In the genomic region with DNA sequence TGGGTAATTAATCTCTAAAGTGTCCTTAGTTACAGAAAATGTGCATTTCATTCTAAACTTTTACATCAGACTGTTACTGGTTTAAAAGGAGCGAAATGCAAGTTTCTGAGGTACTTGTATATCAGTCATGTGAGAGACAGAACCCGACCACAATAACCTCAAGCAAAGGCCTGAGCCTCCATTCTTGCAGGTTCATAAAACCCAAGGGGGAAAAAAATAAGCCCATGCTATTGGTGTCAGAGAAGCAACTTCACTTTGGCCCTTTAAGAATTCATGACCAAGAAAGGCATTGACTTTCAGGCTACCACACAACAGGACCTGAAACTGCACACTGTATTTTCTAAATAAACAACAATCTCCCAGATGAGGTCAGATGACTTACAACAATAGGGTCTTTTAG, we compare ENCODE assay signal across 16 mouse cellular contexts. TPM values are rescaled to one million over a fixed set of nuclear protein-coding genes. Genes with fewer than 3 reads are reported as not detected.
DNase-seq lines count a peak whose midpoint lies in the region; ATAC-seq and TF ChIP-seq lines count a peak whose summit lies in the region.
"Had no signal": no experiment of that assay in that cellular context is flagged by ENCODE, and none has a peak within 500 bp of the region (broad histone marks: within the 10 kb centered on the region; RNA-seq: fewer than 3 reads in every experiment).

No protein-coding gene starts in this region.

- no peak overlapping the region for H3K9ac ChIP-seq in liver, postnatal 0 days (replicated peaks)
- H3K9ac ChIP-seq in liver, embryonic 12.5 days = no peak overlapping the region
- H3K9ac ChIP-seq: forebrain, embryonic 13.5 days; neural tube, embryonic 13.5 days had no signal

- H3K9me3 ChIP-seq in liver, postnatal 0 days (ENCODE audit: low read length) = no peaks in the 10 kb centered on the region
- H3K9me3 ChIP-seq in liver, embryonic 12.5 days (replicated peaks) = no peaks in the 10 kb centered on the region
- H3K9me3 ChIP-seq: forebrain, embryonic 13.5 days; neural tube, embryonic 13.5 days had no signal

- H3K36me3 ChIP-seq in liver, postnatal 0 days (replicated peaks; ENCODE audit: insufficient read depth, low read length) = peaks cover 7% of the 10 kb centered on the region
- H3K36me3 ChIP-seq in liver, embryonic 12.5 days = peaks cover 9% of the 10 kb centered on the region; the same call in 1 of the 2 replicates

- H3K27me3 ChIP-seq in liver, postnatal 0 days (ENCODE audit: insufficient read depth, low read length) = no peaks in the 10 kb centered on the region
- H3K27me3 ChIP-seq in liver, embryonic 12.5 days (replicated peaks) = no peaks in the 10 kb centered on the region
- H3K27me3 ChIP-seq: forebrain, embryonic 13.5 days; neural tube, embryonic 13.5 days had no signal

- no peak for ATAC-seq in liver, postnatal 0 days
- no peak for ATAC-seq in liver, embryonic 12.5 days
- ATAC-seq in megakaryocyte, adult 5-6 weeks (ENCODE audit: poor library complexity, severe bottlenecking) = no peak
- ATAC-seq: forebrain, embryonic 13.5 days; hindbrain, embryonic 16.5 days had no signal

- H3K4me1 ChIP-seq in liver, postnatal 0 days (ENCODE audit: insufficient read depth) = peaks cover 5% of the 10 kb centered on the region
- H3K4me1 ChIP-seq in liver, embryonic 12.5 days = peaks cover 10% of the 10 kb centered on the region

- no peak overlapping the region for H3K4me2 ChIP-seq in liver, postnatal 0 days (ENCODE audit: low read depth, low read length)
- H3K4me2 ChIP-seq in liver, embryonic 12.5 days = no peak overlapping the region
- H3K4me2 ChIP-seq: forebrain, embryonic 13.5 days; neural tube, embryonic 13.5 days had no signal

- TF ChIP-seq EP300 in liver, postnatal 0 days (IDR thresholded peaks at IDR 0.05; ENCODE audit: low read depth) = no peak

- no peak for DNase-seq in liver, postnatal 0 days
- peak; percentile 67 for DNase-seq in CD4-positive helper T cell, adult 2 months (ENCODE audit: low read depth, low spot score)
- DNase-seq in CD8-positive naive resting alpha-beta T cell, adult 2 months (ENCODE audit: low read depth in 2 of 2, low spot score in 2 of 2) = peak; percentile 34 to 65
- DNase-seq in naive thymus-derived CD4-positive, alpha-beta T cell, adult 2 months (ENCODE audit: low read depth) = peak; percentile 64
- no peak for DNase-seq in adrenal gland, adult (ENCODE audit: inconsistent age in 2 of 2, low spot score in 1 of 2)
- DNase-seq: adrenal gland, adult 8-10 months; cerebellum, adult 9-11 months; embryo, embryonic 11 days; heart, postnatal 10 days; kidney, adult 9 months; lung, adult 2 months had no signal

- 52% methylated on average over 2 of the region's 2 CpGs for WGBS in liver, postnatal 0 days (ENCODE audit: insufficient replicate concordance)
- WGBS in liver, embryonic 12.5 days (ENCODE audit: insufficient replicate concordance) = 70% methylated on average over 2 of the region's 2 CpGs

- no peak overlapping the region for H3K4me3 ChIP-seq in liver, postnatal 0 days (ENCODE audit: low read depth, low read length)
- no peak overlapping the region for H3K4me3 ChIP-seq in liver, embryonic 12.5 days
- H3K4me3 ChIP-seq: forebrain, embryonic 13.5 days; neural tube, embryonic 13.5 days had no signal

- H3K27ac ChIP-seq in liver, postnatal 0 days (ENCODE audit: low read depth) = peak overlapping the region; percentile 49; the same call in 1 of the 2 replicates
- no peak overlapping the region for H3K27ac ChIP-seq in liver, embryonic 12.5 days
- H3K27ac ChIP-seq: forebrain, embryonic 13.5 days; neural tube, embryonic 13.5 days had no signal

- no peak for TF ChIP-seq CTCF in liver, postnatal 0 days (IDR thresholded peaks at IDR 0.05; ENCODE audit: low read depth)

RNA-seq across cellular contexts. Expression of a gene that starts 59.1 kb away (rescaled TPM):
- polyA plus RNA-seq in liver, postnatal 0 days (2015; fragmentation: Nextera tagmentation; extraction: Ambion mirVana) = 13.7 and 15.4 TPM in 2 replicates
- 28.0 and 28.5 TPM in 2 replicates for polyA plus RNA-seq in liver, embryonic 12.5 days (2016; fragmentation: Nextera tagmentation; extraction: Ambion mirVana)
- 70.3 and 73.9 TPM in 2 replicates for total RNA-seq in megakaryocyte, adult 5-6 weeks (2015)
- 92.6 and 94.5 TPM in 2 replicates for total RNA-seq in megakaryocyte, adult 5-6 weeks (2017)

Comparison
In these comparisons a context has a peak if more than half of its experiments do, and no peak if none do; other contexts are left out.
1. DNase-seq: peak in CD4-positive helper T cell, adult 2 months (single experiment), CD8-positive naive resting alpha-beta T cell, adult 2 months (2 of 2) and naive thymus-derived CD4-positive, alpha-beta T cell, adult 2 months (single experiment); none in liver, postnatal 0 days (single experiment) and adrenal gland, adult (0 of 2).